Mouse (Mus musculus) bone marrow macrophage, adult 2 months (primary cell): ENCODE results near the gene Dcun1d2.

Experiments
- CTCF ChIP-seq: IDR thresholded peaks from 2 replicates; pipeline ENCODE4 v1.5.1; 2012; ENCODE audit warnings: low read depth, mild to moderate bottlenecking, low read length, moderate library complexity
- POLR2A ChIP-seq: IDR thresholded peaks from 2 replicates; pipeline ENCODE4 v1.6.1; 2012; ENCODE audit warnings: mild to moderate bottlenecking, low read depth, low read length, borderline replicate concordance

DNA sequence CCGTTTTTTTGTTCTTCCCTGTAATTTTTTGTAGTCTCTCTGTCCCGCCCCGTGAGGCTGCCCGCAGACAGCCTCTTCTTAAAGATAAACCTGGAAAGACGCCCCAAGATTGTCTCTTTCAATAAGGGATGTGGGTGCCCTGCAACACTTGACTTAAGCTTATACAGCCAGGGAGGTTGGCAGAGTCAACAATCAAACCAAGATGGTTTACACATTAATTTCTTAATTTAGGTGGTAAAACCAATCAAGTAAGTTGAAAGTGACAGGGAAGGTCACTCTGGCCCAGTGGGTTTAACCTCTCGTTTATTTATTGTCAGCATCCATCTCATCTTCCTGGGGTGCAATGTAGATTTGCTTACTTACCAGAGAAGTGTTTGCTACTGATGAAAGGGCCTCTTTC, 715 bp upstream of the Dcun1d2 start:
- no peak for TF ChIP-seq CTCF
- no peak for TF ChIP-seq POLR2A
